Mouse (Mus musculus) large intestine, adult 2 months (tissue): ENCODE results near the gene Ifna1. TPM values are rescaled to one million over a fixed set of nuclear protein-coding genes. Genes with fewer than 3 reads are reported as not detected.

Experiments used
- DNase-seq: peaks from one replicate; pipeline ENCODE4 v3.0.0-alpha.2; 2012; ENCODE audit warnings: low read depth, low spot score
- WGBS: fragments of 180-500 bp; shearing (Covaris S2); methylation state at CpG from one replicate; pipeline ENCODE4 v1.1.7; 2018; 5-methylcytosine and 5-hydroxymethylcytosine counted together
- polyA plus RNA-seq: library from polyadenylated mRNA; depleted of rRNA; stranded (reverse); fragments of >200 nt; gene quantifications from 2 replicates; pipeline ENCODE4 v1.2.3, GENCODE M21; 2012; rRNA removed

Gene Ifna1
- polyA plus RNA-seq, 1 experiment = not detected

DNA sequence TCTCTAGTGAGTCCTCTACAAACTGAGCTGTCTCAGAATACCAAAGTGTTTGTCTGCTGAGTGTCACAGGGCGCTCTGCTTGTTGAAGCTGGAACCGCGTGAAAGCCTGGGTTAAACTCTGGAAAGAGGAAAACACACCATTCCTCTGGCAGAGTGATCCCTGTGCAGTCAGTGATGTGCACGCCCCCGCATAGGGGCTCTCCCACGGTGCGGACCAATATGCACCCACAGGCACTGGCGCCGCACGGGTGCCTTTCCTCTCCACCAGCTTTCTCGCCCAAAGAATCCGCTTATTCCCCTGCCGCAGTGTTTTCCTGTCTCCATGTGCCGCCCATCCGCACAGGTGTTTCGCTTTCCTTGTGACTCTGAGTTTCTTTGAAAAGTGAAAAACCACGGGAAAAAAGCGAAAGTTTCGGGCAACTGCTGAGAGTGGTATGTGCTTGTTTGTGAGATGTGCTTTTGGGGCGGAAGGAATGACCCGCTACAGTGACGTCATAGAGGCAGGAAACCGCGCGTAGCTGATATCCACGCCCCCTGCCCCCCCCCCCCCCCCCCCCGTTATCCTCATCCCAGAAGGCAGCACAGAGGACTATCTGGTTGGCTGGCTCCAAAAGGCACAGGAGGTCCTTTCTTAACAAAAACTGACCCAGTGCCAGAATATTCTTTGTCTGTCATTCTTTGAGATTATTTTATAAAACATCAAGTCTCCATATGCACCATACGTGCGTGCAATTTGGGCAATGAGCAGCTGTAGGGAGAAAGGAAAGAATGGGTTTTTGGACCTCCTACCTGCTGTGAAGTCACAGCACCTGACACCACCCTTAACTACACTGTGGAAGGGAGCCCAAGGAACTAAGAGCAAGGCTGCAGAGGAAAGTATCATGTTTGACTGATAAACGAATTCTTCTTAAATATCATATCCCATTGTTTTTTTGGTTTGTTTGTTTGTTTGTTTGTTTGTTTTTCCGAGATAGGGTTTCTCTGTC lies 18.3 kb downstream of the Ifna1 start:
- DNase-seq = no peak
- 6% methylated on average over 31 of the region's 31 CpGs for WGBS

DNA sequence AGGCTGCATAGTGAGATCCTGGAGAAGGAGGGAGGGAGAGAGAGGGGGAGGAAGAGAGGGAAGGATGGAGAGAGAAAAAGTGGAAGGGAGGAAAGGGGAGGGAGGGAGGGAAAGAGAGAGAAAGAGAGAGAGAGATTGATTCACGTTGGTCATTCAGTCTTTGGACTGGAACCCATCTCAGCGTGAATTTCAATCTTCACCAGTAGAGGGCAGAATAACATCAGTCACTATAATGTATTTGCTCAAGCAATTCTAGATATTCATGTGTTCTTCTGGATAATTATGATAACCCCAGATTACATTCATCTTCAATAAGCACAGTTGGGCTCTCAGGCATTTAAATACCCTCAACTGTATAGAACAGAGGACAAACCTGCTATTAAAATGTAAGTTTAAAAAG lies 22.8 kb downstream of the Ifna1 start:
- DNase-seq = no peak

DNA sequence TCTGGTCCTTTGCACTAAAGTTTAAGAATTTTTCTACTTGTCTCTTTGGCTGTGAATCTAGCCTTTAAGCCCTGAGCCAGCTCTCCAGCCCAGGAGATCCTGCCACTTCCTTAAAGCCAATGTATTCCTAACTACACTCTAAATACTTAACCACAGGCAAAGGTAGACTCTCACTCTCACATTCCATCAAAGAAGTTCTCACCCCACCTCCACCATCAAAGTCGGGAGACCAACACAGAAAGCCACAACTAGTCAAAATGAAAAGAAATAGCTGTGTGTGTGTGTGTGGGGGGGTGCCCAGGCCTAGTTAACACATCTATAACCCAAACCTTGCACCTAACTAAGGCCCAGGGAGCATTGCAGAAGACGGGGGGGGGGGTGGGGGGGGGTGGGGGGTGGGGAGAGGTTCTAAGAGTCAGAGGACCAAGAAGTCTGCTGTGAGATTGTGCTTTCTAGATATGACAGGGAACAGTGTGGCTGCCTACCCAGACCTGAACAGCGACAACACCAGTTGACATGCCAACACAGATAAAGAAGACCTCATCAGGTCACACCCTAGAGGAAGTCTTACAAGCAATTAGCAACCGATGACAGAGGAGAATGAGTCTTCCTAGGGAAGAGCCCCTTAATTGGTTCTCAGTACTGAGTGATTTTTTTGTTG lies 25.7 kb downstream of the Ifna1 start:
- WGBS = 58% methylated on average over 4 of the region's 4 CpGs
- DNase-seq = no peak

More for the DNA sequence above, 22.8 kb downstream of the Ifna1 start:
- WGBS = 2% methylated on average over 2 of the region's 2 CpGs

DNA sequence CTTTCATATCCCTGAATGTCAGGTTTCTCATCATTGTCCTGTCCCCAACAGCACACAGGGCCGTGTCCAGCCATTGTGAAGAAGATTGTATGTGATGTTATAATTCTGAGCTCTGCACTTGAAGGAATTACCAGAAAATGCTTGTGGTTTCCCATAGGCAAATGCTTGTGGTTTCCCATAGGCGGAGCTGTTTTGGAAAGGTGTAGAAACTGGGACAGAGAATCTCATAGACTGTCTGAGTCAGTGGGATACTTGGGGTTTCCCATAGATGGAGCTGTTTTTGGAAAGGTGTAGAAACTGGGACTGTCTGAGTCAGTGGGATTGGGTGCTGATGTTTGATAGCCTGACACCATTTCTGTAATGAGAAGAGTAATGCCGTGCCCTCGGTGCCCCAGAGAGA lies 26.6 kb downstream of the Ifna1 start:
- no peak for DNase-seq

DNA sequence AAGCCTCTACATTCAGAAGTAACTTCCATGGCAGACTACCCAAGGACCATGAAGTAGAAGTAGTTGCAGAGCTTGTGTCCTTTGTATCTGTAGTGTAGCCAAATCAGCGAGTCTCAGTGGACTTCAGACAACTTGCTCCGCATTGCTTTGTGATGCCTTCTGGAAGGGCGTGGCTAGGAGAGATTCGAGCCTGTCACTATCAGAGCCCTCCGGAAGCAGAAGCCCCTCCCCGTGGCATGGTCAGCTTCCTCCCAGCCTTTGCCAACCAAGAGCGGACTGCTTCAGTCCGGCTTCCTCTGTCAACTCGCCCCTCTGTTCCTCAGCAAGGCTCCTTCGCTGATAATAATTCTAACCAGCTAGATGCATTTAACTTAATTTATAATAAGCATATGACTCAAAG lies 28.4 kb downstream of the Ifna1 start:
- WGBS = 42% methylated on average over 10 of the region's 10 CpGs

More for the DNA sequence above, 26.6 kb downstream of the Ifna1 start:
- 80% methylated on average over 4 of the region's 4 CpGs for WGBS

DNA sequence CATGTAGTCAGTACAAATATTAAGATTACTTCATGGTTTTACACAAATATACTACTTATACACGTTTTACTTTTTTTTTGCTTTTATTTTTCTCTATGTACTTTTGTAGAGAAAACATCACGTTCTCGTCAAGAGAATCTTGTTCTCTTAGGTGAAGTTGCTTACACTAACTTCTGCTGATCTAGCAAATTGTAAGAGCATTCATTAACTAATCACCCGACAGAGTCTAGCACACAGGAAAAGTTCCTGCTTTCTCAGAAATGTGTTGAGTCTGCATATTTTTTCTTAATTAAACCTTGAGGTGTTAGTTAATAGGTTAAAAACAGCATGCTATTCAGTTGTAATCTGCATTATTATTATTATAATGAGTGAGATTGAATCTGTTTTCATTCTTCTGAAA lies 28.9 kb downstream of the Ifna1 start:
- 70% methylated on average over 4 of the region's 4 CpGs for WGBS
- DNase-seq = no peak

More for the DNA sequence above, 28.4 kb downstream of the Ifna1 start:
- DNase-seq = no peak

DNA sequence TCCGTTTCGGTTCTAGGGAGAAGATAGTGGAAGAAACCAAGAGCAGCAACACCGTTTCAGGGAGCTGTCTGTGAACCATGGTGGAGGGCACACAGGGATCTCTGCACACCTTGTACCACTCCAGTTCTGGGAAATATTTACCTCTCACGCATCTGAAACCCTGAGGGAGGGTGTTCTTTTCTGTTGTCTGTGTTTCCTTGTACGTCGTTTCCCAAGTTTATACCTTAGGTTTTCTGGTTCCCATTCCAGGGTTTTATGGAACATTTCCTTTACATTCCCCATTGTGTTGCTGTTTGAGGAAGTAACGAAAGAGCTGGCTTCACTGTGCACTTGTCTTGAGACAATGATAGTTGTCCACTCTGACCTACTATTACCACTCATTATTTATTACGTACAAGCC lies 30.2 kb downstream of the Ifna1 start, which contains the start of gene Ifne:
Ifne (minus strand) TSS at position 101 of the 400 bp plus-strand sequence.
- no peak for DNase-seq
- 80% methylated on average over 8 of the region's 8 CpGs for WGBS

DNA sequence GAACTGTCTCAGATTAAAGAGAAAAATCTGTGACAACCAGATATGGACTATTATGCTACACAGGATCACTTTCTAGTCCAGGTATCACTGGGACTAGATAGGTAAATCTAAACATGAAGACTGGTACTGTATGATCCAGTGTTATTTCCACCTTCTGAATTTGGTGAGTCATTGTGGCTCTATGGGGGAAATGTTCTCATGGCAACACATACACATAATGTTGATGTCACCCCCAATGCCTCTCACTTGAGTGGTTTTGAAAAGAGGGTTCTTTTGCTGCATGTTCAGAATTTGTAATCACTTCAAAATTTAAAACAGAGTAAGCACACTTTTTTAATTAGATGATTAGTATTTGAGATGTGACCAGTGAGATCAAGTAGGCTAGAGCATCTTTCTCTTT lies 38.3 kb downstream of the Ifna1 start:
- DNase-seq = no peak

DNA sequence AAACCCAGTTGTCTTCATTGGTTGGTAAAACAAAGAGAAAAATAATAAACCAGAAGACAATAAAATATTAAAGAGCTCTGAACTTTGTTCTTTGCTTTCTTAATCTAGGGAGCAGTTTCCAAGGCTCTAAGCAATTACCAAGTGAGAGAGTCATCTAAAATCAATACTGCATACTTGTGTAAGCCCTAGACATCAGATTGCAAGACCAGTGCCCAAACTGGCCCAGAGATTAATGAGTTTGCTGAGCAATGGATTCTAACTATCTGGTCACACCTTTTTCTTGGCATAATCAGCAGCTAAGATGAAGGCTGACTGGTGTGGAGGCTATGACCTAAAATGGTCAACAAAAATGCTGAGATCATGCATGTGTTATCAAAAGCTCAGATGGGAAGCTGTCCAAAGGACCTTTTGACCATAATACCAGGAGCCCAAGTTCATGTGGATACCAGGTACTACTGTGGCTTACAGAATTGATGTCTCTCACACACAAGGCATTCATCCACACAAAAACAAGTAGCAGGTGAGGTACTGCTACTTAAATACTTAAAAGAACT lies 43.4 kb downstream of the Ifna1 start:
- no peak for DNase-seq

Other genes starting within 250 kb of the Ifna1 start
- not detected in 2 replicates for gene Ifna12, start 246.7 kb upstream of the Ifna1 start, polyA plus RNA-seq
- gene C87499, start 215.7 kb upstream of the Ifna1 start, polyA plus RNA-seq = not detected in 2 replicates
- not detected in 2 replicates for gene Ifna13, start 205.6 kb upstream of the Ifna1 start, polyA plus RNA-seq
- not detected in 2 replicates for gene Ifna16, start 173.2 kb upstream of the Ifna1 start, polyA plus RNA-seq
- not detected in 2 replicates for gene Ifna2, start 166.2 kb upstream of the Ifna1 start, polyA plus RNA-seq
- not detected in 2 replicates for gene Ifnab, start 158.7 kb upstream of the Ifna1 start, polyA plus RNA-seq
- 0.15 and 0.21 TPM in 2 replicates for gene Gm26566, start 128.3 kb upstream of the Ifna1 start, polyA plus RNA-seq
- gene Klhl9, start 127.6 kb upstream of the Ifna1 start, polyA plus RNA-seq = 7.2 and 12.3 TPM in 2 replicates
- gene Gm13271, start 95.2 kb upstream of the Ifna1 start, polyA plus RNA-seq = not detected in 2 replicates
- gene Gm13283, start 90.0 kb upstream of the Ifna1 start, polyA plus RNA-seq = not detected in 2 replicates
- gene Gm13290, start 76.3 kb upstream of the Ifna1 start, polyA plus RNA-seq = not detected in 2 replicates
- gene Gm13289, start 73.2 kb upstream of the Ifna1 start, polyA plus RNA-seq = not detected in 2 replicates
- not detected in 2 replicates for gene Gm13272, start 70.2 kb upstream of the Ifna1 start, polyA plus RNA-seq
- gene Ifnz, start 68.0 kb upstream of the Ifna1 start, polyA plus RNA-seq = not detected in 2 replicates
- not detected in 2 replicates for gene Gm13276, start 64.4 kb upstream of the Ifna1 start, polyA plus RNA-seq
- gene Gm13277, start 61.5 kb upstream of the Ifna1 start, polyA plus RNA-seq = not detected in 2 replicates
- gene Gm13278, start 58.5 kb upstream of the Ifna1 start, polyA plus RNA-seq = not detected in 2 replicates
- gene Gm13275, start 55.6 kb upstream of the Ifna1 start, polyA plus RNA-seq = not detected in 2 replicates
- gene Gm13279, start 52.7 kb upstream of the Ifna1 start, polyA plus RNA-seq = not detected in 2 replicates
- not detected in 2 replicates for gene Gm13285, start 50.4 kb upstream of the Ifna1 start, polyA plus RNA-seq
- gene Gm13287, start 46.8 kb upstream of the Ifna1 start, polyA plus RNA-seq = not detected in 2 replicates
- gene Gm13288, start 44.6 kb upstream of the Ifna1 start, polyA plus RNA-seq = not detected in 2 replicates
- gene Ifna7, start 33.9 kb upstream of the Ifna1 start, polyA plus RNA-seq = not detected in 2 replicates
- gene Ifna11, start 30.1 kb upstream of the Ifna1 start, polyA plus RNA-seq = not detected in 2 replicates
- not detected in 2 replicates for gene Ifna6, start 22.7 kb upstream of the Ifna1 start, polyA plus RNA-seq
- not detected in 2 replicates for gene Ifna5, start 14.6 kb upstream of the Ifna1 start, polyA plus RNA-seq
- gene Ifna4, start 8.2 kb upstream of the Ifna1 start, polyA plus RNA-seq = not detected in 2 replicates
- gene Ifne, start 30.1 kb downstream of the Ifna1 start, polyA plus RNA-seq = not detected in 2 replicates